Mouse (Mus musculus) gastrocnemius, adult 8-10 months (tissue): Measurements from ENCODE around the gene Cib2. TPM values are rescaled to one million over a fixed set of nuclear protein-coding genes. Genes with fewer than 3 reads are reported as not detected.
A peak's percentile ranks its signal among the peaks of the same experiment; 100 is the strongest.
"Not testable (repeated sequence)": the region's sequence is repeated elsewhere in the genome, so short reads cannot be mapped to it uniquely, and the experiment has no call there.

Experiments used
- DNase-seq, 2 experiments: peaks; one replicate each; pipeline ENCODE4 v3.0.0; 2022; ENCODE audit warnings: low spot score in 2 of 2
- total RNA-seq, 4 experiments: library from RNA; stranded (reverse); gene quantifications; 2 replicates each; pipeline ENCODE4 v1.2.4; 2022

Cib2 gene
- 100 to 1,000 TPM; 127 to 157 (median 137) TPM for total RNA-seq

GRCm38 (mm10) chr9:54559771-54560471, at the start of gene Cib2:
TSS of gene Cib2 (minus strand) at chr9:54560218.
- DNase-seq, result peak; percentile 77 to 87

- DNase-seq, result peak; percentile 47 to 64
Measured at GRCm38 (mm10) chr9:54604886-54605285, 44.9 kb upstream of the Cib2 start.

- DNase-seq, result no peak
Measured at GRCm38 (mm10) chr9:54604131-54604654, 44.2 kb upstream of the Cib2 start.

GRCm38 (mm10) chr9:54602916-54603315, 42.9 kb upstream of the Cib2 start:
- no peak for DNase-seq

- no peak for DNase-seq
Measured at GRCm38 (mm10) chr9:54602386-54602785, 42.4 kb upstream of the Cib2 start.

- peak; percentile 39 to 50 for DNase-seq
Measured at GRCm38 (mm10) chr9:54596752-54597465, 36.9 kb upstream of the Cib2 start.

- DNase-seq, result peak in 1 of 2 experiments; percentile 35
Measured at GRCm38 (mm10) chr9:54593652-54594051, 33.6 kb upstream of the Cib2 start.

GRCm38 (mm10) chr9:54587863-54588262, 27.8 kb upstream of the Cib2 start:
- DNase-seq, result no peak

- peak; percentile 97 for DNase-seq
Measured at GRCm38 (mm10) chr9:54586199-54587061, 26.4 kb upstream of the Cib2 start, which contains the start of gene Idh3a. TSS of gene Idh3a (plus strand) at chr9:54586334.

- no peak for DNase-seq
Measured at GRCm38 (mm10) chr9:54585839-54586198, 25.8 kb upstream of the Cib2 start.

- DNase-seq, result not testable (repeated sequence)
Measured at GRCm38 (mm10) chr9:54584127-54584526, 24.1 kb upstream of the Cib2 start.

- DNase-seq, result no peak
Measured at GRCm38 (mm10) chr9:54583712-54584111, 23.7 kb upstream of the Cib2 start.

- DNase-seq, result no peak
Measured at GRCm38 (mm10) chr9:54571130-54571839, 11.3 kb upstream of the Cib2 start.

- DNase-seq, result no peak
Measured at GRCm38 (mm10) chr9:54568732-54569131, 8.7 kb upstream of the Cib2 start.

- DNase-seq, result no peak
Measured at GRCm38 (mm10) chr9:54566958-54567357, 6.9 kb upstream of the Cib2 start.

GRCm38 (mm10) chr9:54560831-54561601, 998 bp upstream of the Cib2 start:
- peak; percentile 23 to 58 for DNase-seq

- peak in 1 of 2 experiments; percentile 41 for DNase-seq
Measured at GRCm38 (mm10) chr9:54558731-54559130, 1.3 kb downstream of the Cib2 start.

- DNase-seq, result no peak
Measured at GRCm38 (mm10) chr9:54555044-54555443, 5.0 kb downstream of the Cib2 start.

GRCm38 (mm10) chr9:54552409-54552808, 7.6 kb downstream of the Cib2 start:
- DNase-seq, result peak; percentile 29 to 40

GRCm38 (mm10) chr9:54549433-54549832, 10.6 kb downstream of the Cib2 start:
- no peak for DNase-seq
